Mouse (Mus musculus) stomach, embryonic 16.5 days (tissue): ENCODE data around the gene Pms1. TPM values are rescaled to one million over a fixed set of nuclear protein-coding genes. Genes with fewer than 3 reads are reported as not detected.
"Not testable (repeated sequence)": the region's sequence is repeated elsewhere in the genome, so short reads cannot be mapped to it uniquely, and the experiment has no call there.

ENCODE experiments used
- ATAC-seq: fragments of 200-750 bp; cut with Nextera tagmentation; 2 replicates; pipeline ENCODE4 v1.8.0; 2017; ENCODE audit warnings: moderate number of reproducible peaks, moderate TSS enrichment; ENCODE audit not compliant: insufficient read depth, low FRiP score
- H3K27ac ChIP-seq: fragments of 300-500 bp; sonication (generic); 2 replicates; pipeline ENCODE4 v1.5.1; 2014; ENCODE audit warnings: low read length
- H3K27me3 ChIP-seq: fragments of 300-500 bp; sonication (generic); 2 replicates; pipeline ENCODE4 v1.6.1; 2014; ENCODE audit warnings: low read length, control low read depth, mixed read lengths; ENCODE audit not compliant: control insufficient read depth, insufficient read depth
- H3K36me3 ChIP-seq: fragments of 300-500 bp; sonication (generic); 2 replicates; pipeline ENCODE4 v1.6.1; 2014; ENCODE audit warnings: low read length; ENCODE audit not compliant: control insufficient read depth, insufficient read depth
- H3K4me1 ChIP-seq: fragments of 300-500 bp; sonication (generic); 2 replicates; pipeline ENCODE4 v1.6.1; 2014; ENCODE audit warnings: low read length, control low read depth, mixed read lengths; ENCODE audit not compliant: control insufficient read depth, insufficient read depth
- H3K4me2 ChIP-seq: fragments of 300-500 bp; sonication (generic); 2 replicates; pipeline ENCODE4 v1.6.1; 2014; ENCODE audit warnings: low read depth, low read length, mixed read lengths
- H3K4me3 ChIP-seq: fragments of 300-500 bp; sonication (generic); replicated peaks from 2 replicates; pipeline ENCODE4 v1.5.1; 2014; ENCODE audit warnings: mild to moderate bottlenecking, low read length
- H3K9ac ChIP-seq: fragments of 300-500 bp; sonication (generic); 2 replicates; pipeline ENCODE4 v1.6.1; 2014; ENCODE audit warnings: low read length
- H3K9me3 ChIP-seq: fragments of 300-500 bp; sonication (generic); replicated peaks from 2 replicates; pipeline ENCODE4 v1.6.1; 2016; ENCODE audit warnings: low read length, control low read depth; ENCODE audit not compliant: control insufficient read depth
- WGBS: fragments of 180-500 bp; shearing (Covaris S2); extraction: QIAGEN DNeasy Blood & Tissue Kit; methylation state at CpG from one replicate; pipeline ENCODE4 v1.1.7; 2014; 5-methylcytosine and 5-hydroxymethylcytosine counted together
- polyA plus RNA-seq: library from polyadenylated mRNA; unstranded; fragments of >200 nt; fragmentation: Nextera tagmentation; extraction: Ambion mirVana; gene quantifications from 2 replicates; pipeline ENCODE4 v1.2.1, GENCODE M21; 2015

The Pms1 gene
- 13.2 and 14.1 TPM in 2 replicates for polyA plus RNA-seq

- H3K9me3 ChIP-seq: no peaks in the 10 kb centered on the region
- H3K9ac ChIP-seq: peak within 1 kb of the TSS; percentile 87
- peak; percentile 100 for ATAC-seq
- H3K27ac ChIP-seq: peak within 1 kb of the TSS; percentile 89
- H3K4me2 ChIP-seq: peak within 1 kb of the TSS; percentile 58
- under 1% methylated on average over 66 of the region's 66 CpGs for WGBS
- no peaks in the 10 kb centered on the region for H3K36me3 ChIP-seq
- H3K4me3 ChIP-seq: peak within 1 kb of the TSS; percentile 81
- no peaks in the 10 kb centered on the region for H3K27me3 ChIP-seq
- H3K4me1 ChIP-seq: 0 out of 2 replicates have a peak, but pooled peaks cover 4% of the 10 kb centered on the region
Measured at GRCm38 (mm10) chr1:53296581-53297383, at the start of gene Pms1, which contains the start of the genes Ormdl1 and Gm28778. Gene Pms1, minus strand, starts transcription at chr1:53297018. Gene Ormdl1, plus strand, starts transcription at chr1:53297095. Gene Gm28778, plus strand, starts transcription at chr1:53297111.

DNA sequence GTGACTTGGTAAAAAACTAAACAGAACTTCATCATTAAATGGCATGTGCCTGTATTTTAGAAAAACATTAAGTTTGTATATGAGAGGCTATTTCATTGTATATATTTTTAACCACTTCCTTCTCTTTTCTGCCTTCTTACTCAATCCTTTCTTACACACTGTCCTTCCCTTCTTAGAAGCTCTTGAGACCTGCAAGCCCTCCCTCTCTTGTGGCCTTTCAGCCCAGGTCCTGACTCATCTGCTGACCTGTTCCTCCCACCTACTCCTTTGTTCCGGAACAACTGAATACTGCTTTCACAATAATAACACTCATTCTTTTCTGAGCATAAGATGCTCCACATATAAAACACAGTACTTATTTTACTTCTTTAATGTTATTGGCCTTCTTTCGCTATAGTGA lies 44.3 kb upstream of the Pms1 start:
- H3K4me2 ChIP-seq: no peak overlapping the region
- peaks cover 8% of the 10 kb centered on the region for H3K9me3 ChIP-seq
- H3K9ac ChIP-seq: no peak overlapping the region
- no peak overlapping the region for H3K4me3 ChIP-seq
- peaks cover 28% of the 10 kb centered on the region for H3K36me3 ChIP-seq
- no peaks in the 10 kb centered on the region for H3K4me1 ChIP-seq
- H3K27ac ChIP-seq: no peak overlapping the region
- 96% methylated on average over 2 of the region's 2 CpGs for WGBS
- no peaks in the 10 kb centered on the region for H3K27me3 ChIP-seq
- ATAC-seq: no peak

GRCm38 (mm10) chr1:53337403-53337802 lies 40.6 kb upstream of the Pms1 start:
- H3K27ac ChIP-seq, H3K4me3 ChIP-seq, H3K9ac ChIP-seq, ATAC-seq, H3K36me3 ChIP-seq, H3K27me3 ChIP-seq, H3K4me2 ChIP-seq, H3K4me1 ChIP-seq, H3K9me3 ChIP-seq: not testable (repeated sequence)
- 65% methylated on average over 2 of the region's 2 CpGs for WGBS

DNA sequence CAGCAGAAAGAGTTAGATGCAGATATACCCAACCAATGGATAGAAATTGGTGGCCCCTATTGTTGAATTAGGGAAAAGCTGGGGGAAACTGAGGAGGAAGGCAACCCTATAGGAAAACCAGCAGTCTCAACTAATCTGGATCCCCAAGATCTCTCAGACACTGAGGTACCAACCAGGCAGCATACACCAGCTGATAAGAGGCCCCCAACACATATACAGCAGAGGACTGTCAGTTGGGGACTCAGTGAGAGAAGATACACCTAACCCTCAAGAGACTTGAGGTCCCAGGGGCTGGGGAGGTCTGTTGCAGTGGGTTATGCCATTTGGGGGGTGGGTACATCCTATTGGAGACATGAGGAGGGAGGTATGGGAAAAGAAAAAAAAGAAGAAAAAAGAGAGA lies 38.6 kb upstream of the Pms1 start:
- no peak for ATAC-seq

DNA sequence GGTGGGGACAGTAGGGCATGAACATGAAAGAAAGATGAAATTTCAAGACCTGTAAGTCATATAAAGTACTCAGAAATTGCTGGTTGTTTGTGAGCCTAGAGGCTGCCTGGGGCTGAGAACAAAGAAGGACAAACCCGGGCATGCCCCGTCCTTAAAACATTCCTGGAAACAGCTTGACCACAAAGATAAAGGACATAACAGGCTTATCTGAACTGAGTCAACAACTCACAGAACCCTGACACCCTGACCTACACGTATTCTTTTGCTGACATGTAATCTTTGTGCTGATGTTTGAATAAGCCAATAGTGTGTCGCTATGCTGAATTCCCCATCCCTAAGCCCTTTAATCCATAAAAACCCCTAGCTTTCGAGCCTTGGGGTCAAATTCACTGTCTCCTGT lies 36.7 kb upstream of the Pms1 start:
- 59% methylated on average over 5 of the region's 5 CpGs for WGBS
- not testable (repeated sequence) for H3K27me3 ChIP-seq, H3K9ac ChIP-seq, H3K4me2 ChIP-seq, H3K9me3 ChIP-seq, H3K27ac ChIP-seq, ATAC-seq, H3K4me1 ChIP-seq, H3K36me3 ChIP-seq, H3K4me3 ChIP-seq

More for the DNA sequence above, 38.6 kb upstream of the Pms1 start:
- no peak overlapping the region for H3K9ac ChIP-seq
- no peak overlapping the region for H3K4me2 ChIP-seq
- H3K27me3 ChIP-seq: no peaks in the 10 kb centered on the region
- H3K9me3 ChIP-seq: no peaks in the 10 kb centered on the region; the same call in 1 of the 2 replicates
- no peak overlapping the region for H3K4me3 ChIP-seq
- no peak overlapping the region for H3K27ac ChIP-seq
- H3K4me1 ChIP-seq: no peaks in the 10 kb centered on the region
- no peaks in the 10 kb centered on the region for H3K36me3 ChIP-seq

GRCm38 (mm10) chr1:53324827-53325494 lies 28.1 kb upstream of the Pms1 start:
- no peaks in the 10 kb centered on the region for H3K27me3 ChIP-seq
- H3K4me2 ChIP-seq: no peak overlapping the region
- H3K9me3 ChIP-seq: no peaks in the 10 kb centered on the region
- no peak overlapping the region for H3K27ac ChIP-seq
- no peak for ATAC-seq
- no peak overlapping the region for H3K9ac ChIP-seq
- WGBS: 85% methylated on average over 5 of the region's 5 CpGs
- no peak overlapping the region for H3K4me3 ChIP-seq
- H3K36me3 ChIP-seq: peaks cover 4% of the 10 kb centered on the region; the same call in 1 of the 2 replicates
- no peaks in the 10 kb centered on the region for H3K4me1 ChIP-seq

GRCm38 (mm10) chr1:53324277-53324676 lies 27.5 kb upstream of the Pms1 start:
- ATAC-seq: no peak
- no peak overlapping the region for H3K27ac ChIP-seq
- 93% methylated on average over 1 of the region's 1 CpGs for WGBS

GRCm38 (mm10) chr1:53323254-53323653 lies 26.4 kb upstream of the Pms1 start:
- Histone ChIP-seq H3K4me1 (no peaks in the 10 kb centered on the region), H3K9me3 (no peaks in the 10 kb centered on the region), H3K27me3 (no peaks in the 10 kb centered on the region), H3K27ac (no peak overlapping the region), H3K9ac (no peak overlapping the region), H3K4me3 (no peak overlapping the region), H3K4me2 (no peak overlapping the region), H3K36me3 (peaks cover 4% of the 10 kb centered on the region; the same call in 1 of the 2 replicates)
- WGBS: 84% methylated on average over 5 of the region's 5 CpGs
- no peak for ATAC-seq

More at GRCm38 (mm10) chr1:53324277-53324676, 27.5 kb upstream of the Pms1 start:
- H3K36me3 ChIP-seq: peaks cover 4% of the 10 kb centered on the region; the same call in 1 of the 2 replicates
- H3K9me3 ChIP-seq: no peaks in the 10 kb centered on the region
- no peak overlapping the region for H3K4me3 ChIP-seq
- no peaks in the 10 kb centered on the region for H3K4me1 ChIP-seq
- no peak overlapping the region for H3K4me2 ChIP-seq
- H3K9ac ChIP-seq: no peak overlapping the region
- no peaks in the 10 kb centered on the region for H3K27me3 ChIP-seq
